Mouse (Mus musculus): ENCODE measurements at regions not wholly inside any gene's neighbourhood (a gene's known extent, or its start where the extent isn't known, plus 50 kb on each side); places are given as distances from the start of the nearest gene placed in this dataset.

DNA sequence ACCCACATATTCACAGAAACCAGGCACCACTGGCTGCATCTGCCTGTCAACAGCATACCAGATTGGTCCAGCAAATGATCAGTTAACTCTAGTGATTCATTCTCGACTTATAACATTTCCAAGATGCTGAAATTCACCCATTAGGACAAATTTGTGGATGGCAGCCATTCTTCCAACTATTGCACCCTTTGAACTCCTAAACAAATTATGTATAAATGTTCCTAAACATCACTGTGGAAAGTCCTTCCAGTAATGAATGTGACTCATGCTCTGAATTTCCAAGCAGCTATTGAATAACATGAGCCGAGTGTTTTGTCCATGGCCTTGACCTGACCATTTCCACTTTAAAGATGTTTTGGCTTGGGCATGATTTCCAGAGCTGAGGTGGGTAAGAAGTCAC is 274.2 kb downstream of the Trib2 start:
- H3K36me3 ChIP-seq (replicated peaks in 1 of 2; ENCODE audit: control insufficient read depth in 1 of 2, insufficient read depth in 1 of 2, low read length in 1 of 2) = no peaks in the 10 kb centered on the region
- no peak overlapping the region for H3K4me3 ChIP-seq (replicated peaks in 1 of 3; ENCODE audit: low read depth in 2 of 3, low read length in 2 of 3, poor library complexity in 1 of 3)
- dilution Hi-C loops (cut with MboI; ENCODE audit: extremely low pct_ligation_motif_present, extremely low pct_unique_long_range_greater_than_20kb, low sequenced_read_pairs) = no loop called here
- no peak overlapping the region for H3K27ac ChIP-seq (ENCODE audit: insufficient read depth, low read depth)
- DNase-seq (ENCODE audit: extremely low read depth) = no peak
- no peaks in the 10 kb centered on the region for H3K27me3 ChIP-seq (replicated peaks)
- in situ Hi-C loops (cut with MboI; ENCODE audit: low pct_ligation_motif_present, low pct_unique_long_range_greater_than_20kb, low sequenced_read_pairs) = loop anchor here (25.0 kb wide), 1 partner anchor 645 kb away; no protein-coding TSS in a partner anchor
- TF ChIP-seq E2F4 (IDR thresholded peaks at IDR 0.05; ENCODE audit: insufficient replicate concordance, low read depth, low read length) (no peak), USF2 (conservative IDR thresholded peaks at IDR 0.05; ENCODE audit: low read depth, low read length) (no peak), ZNF384 (IDR thresholded peaks at IDR 0.05; ENCODE audit: low read depth, low read length) (no peak), USF1 (IDR thresholded peaks at IDR 0.05; ENCODE audit: low read depth, low read length) (no peak), CHD2 (IDR thresholded peaks at IDR 0.05; ENCODE audit: low read length) (no peak), MAZ (IDR thresholded peaks at IDR 0.05; ENCODE audit: low read depth, low read length) (no peak), MAFK (IDR thresholded peaks at IDR 0.05; ENCODE audit: insufficient replicate concordance, low read length) (no peak), ETS1 (conservative IDR thresholded peaks at IDR 0.05; ENCODE audit: low read depth, low read length) (no peak), ZMIZ1 (IDR thresholded peaks at IDR 0.05; ENCODE audit: low read depth, low read length) (no peak), POLR2A (IDR thresholded peaks at IDR 0.05; ENCODE audit: low read depth, low read length) (no peak), POLR2AphosphoS2 (IDR thresholded peaks at IDR 0.05; ENCODE audit: low read depth, low read length) (no peak), BHLHE40 (IDR thresholded peaks at IDR 0.05; ENCODE audit: low read depth, low read length) (no peak), TBP (conservative IDR thresholded peaks at IDR 0.05; ENCODE audit: low read depth, low read length) (no peak), RAD21 (IDR thresholded peaks at IDR 0.05; ENCODE audit: low read depth, low read length) (no peak), JUN (IDR thresholded peaks at IDR 0.05; ENCODE audit: insufficient read depth, low read depth, low read length) (no peak)
- no peaks in the 10 kb centered on the region for H3K79me2 ChIP-seq (replicated peaks; ENCODE audit: control insufficient read depth, extremely low read depth, insufficient read depth, poor library complexity, severe bottlenecking)
- no peak overlapping the region for H3K9ac ChIP-seq (ENCODE audit: insufficient read depth, low read depth)
- no peak overlapping the region for H3K4me2 ChIP-seq (ENCODE audit: insufficient read depth, low read depth, poor library complexity, severe bottlenecking)
- no peaks in the 10 kb centered on the region for H3K9me3 ChIP-seq (replicated peaks; ENCODE audit: low read length)
- H3K4me1 ChIP-seq (ENCODE audit: control insufficient read depth in 1 of 2, insufficient read depth in 2 of 2) = peaks cover 0 to 4% of the 10 kb centered on the region in 2 experiments; a peak in 1 of 4 replicates

DNA sequence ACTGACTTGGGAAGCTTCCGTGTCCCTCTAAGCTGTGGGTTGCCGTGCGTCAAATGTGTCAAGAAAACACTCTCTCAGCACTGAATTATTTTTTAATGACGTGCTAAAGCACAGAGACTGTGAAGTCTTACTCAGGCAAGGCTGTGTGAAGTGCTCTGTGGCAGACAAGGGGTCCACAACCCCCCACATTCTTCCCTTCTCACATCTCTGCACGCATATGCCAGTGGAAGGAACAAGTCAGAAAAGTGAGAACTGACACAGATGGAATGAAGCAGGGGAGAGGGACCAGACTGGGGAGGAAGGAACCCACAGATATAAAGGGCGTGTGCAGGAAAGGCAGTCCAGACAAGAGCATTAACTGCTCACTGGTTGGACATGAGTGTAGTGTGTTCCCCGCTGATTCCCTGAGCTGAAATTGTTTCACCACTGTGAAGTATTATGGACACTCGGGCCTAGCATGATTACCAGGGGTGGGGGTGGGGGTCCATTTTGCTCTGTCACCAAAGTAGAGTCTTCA is 279.8 kb downstream of the Trib2 start:
- Histone ChIP-seq H3K79me2 (replicated peaks; ENCODE audit: control insufficient read depth, extremely low read depth, insufficient read depth, poor library complexity, severe bottlenecking) (no peaks in the 10 kb centered on the region), H3K4me2 (ENCODE audit: insufficient read depth, low read depth, poor library complexity, severe bottlenecking) (no peak overlapping the region), H3K4me3 (replicated peaks in 1 of 3; ENCODE audit: low read depth in 2 of 3, low read length in 2 of 3, poor library complexity in 1 of 3) (no peak overlapping the region), H3K27ac (ENCODE audit: insufficient read depth, low read depth) (no peak overlapping the region), H3K27me3 (replicated peaks) (no peaks in the 10 kb centered on the region), H3K9ac (ENCODE audit: insufficient read depth, low read depth) (no peak overlapping the region), H3K4me1 (ENCODE audit: control insufficient read depth in 1 of 2, insufficient read depth in 2 of 2) (peaks cover 0 to 14% of the 10 kb centered on the region in 2 experiments; a peak in 2 of 4 replicates), H3K9me3 (replicated peaks; ENCODE audit: low read length) (no peaks in the 10 kb centered on the region), H3K36me3 (replicated peaks in 1 of 2; ENCODE audit: control insufficient read depth in 1 of 2, insufficient read depth in 1 of 2, low read length in 1 of 2) (no peaks in the 10 kb centered on the region)
- TF ChIP-seq CHD2 (IDR thresholded peaks at IDR 0.05; ENCODE audit: low read length) = no peak
- no peak for TF ChIP-seq USF2 (conservative IDR thresholded peaks at IDR 0.05; ENCODE audit: low read depth, low read length)
- no peak for TF ChIP-seq USF1 (IDR thresholded peaks at IDR 0.05; ENCODE audit: low read depth, low read length)
- TF ChIP-seq NRF1 (IDR thresholded peaks at IDR 0.05; ENCODE audit: low read depth, low read length) = no peak
- no peak for TF ChIP-seq ELF1 (IDR thresholded peaks at IDR 0.05; ENCODE audit: low read depth, low read length)
- TF ChIP-seq POLR2A (IDR thresholded peaks at IDR 0.05; ENCODE audit: low read depth, low read length) = no peak
- no peak for TF ChIP-seq MXI1 (IDR thresholded peaks at IDR 0.05; ENCODE audit: low read depth, low read length)
- TF ChIP-seq SMC3 (IDR thresholded peaks at IDR 0.05; ENCODE audit: low read depth, low read length) = no peak
- no peak for TF ChIP-seq ZKSCAN1 (IDR thresholded peaks at IDR 0.05; ENCODE audit: borderline replicate concordance, low read depth, low read length)
- no peak for TF ChIP-seq IRF4 (IDR thresholded peaks at IDR 0.05; ENCODE audit: low read depth, low read length)
- no peak for TF ChIP-seq RAD21 (IDR thresholded peaks at IDR 0.05; ENCODE audit: low read depth, low read length)
- no peak for TF ChIP-seq PAX5 (IDR thresholded peaks at IDR 0.05; ENCODE audit: low read length)
- no peak for TF ChIP-seq MAZ (IDR thresholded peaks at IDR 0.05; ENCODE audit: low read depth, low read length)
- no peak for TF ChIP-seq BHLHE40 (IDR thresholded peaks at IDR 0.05; ENCODE audit: low read depth, low read length)
- TF ChIP-seq MEF2A (IDR thresholded peaks at IDR 0.05; ENCODE audit: borderline replicate concordance, low read depth, low read length) = no peak
- no peak for TF ChIP-seq MYC (IDR thresholded peaks at IDR 0.05; ENCODE audit: low read depth, low read length)
- no peak for TF ChIP-seq ZC3H11A (IDR thresholded peaks at IDR 0.05; ENCODE audit: low read depth, low read length)
- no peak for DNase-seq (ENCODE audit: extremely low read depth)
- in situ Hi-C loops (cut with MboI; ENCODE audit: low pct_ligation_motif_present, low pct_unique_long_range_greater_than_20kb, low sequenced_read_pairs) (loop anchor here (5.0 to 25.0 kb wide), 3 partner anchors 280 to 998 kb away; partner anchors contain the start of gene Trib2), dilution Hi-C loops (cut with MboI; ENCODE audit: extremely low pct_ligation_motif_present, extremely low pct_unique_long_range_greater_than_20kb, low sequenced_read_pairs) (no loop called here)
